Mouse (Mus musculus): ENCODE data around the gene Trpv2. TPM values are rescaled to one million over a fixed set of nuclear protein-coding genes. Genes with fewer than 3 reads are reported as not detected.

Trpv2 gene
- polyA plus RNA-seq, 1 experiment from 2014 or later: 4.2 TPM

- no peaks in the 10 kb centered on the region for H3K9me3 ChIP-seq (ENCODE audit: control insufficient read depth, low read length)
- peak overlapping the region; percentile 98 for H3K4me2 ChIP-seq (ENCODE audit: low read length)
- peaks cover 21% of the 10 kb centered on the region for H3K36me3 ChIP-seq (ENCODE audit: control insufficient read depth, insufficient read depth, low read length)
- peaks cover 2 to 24% of the 10 kb centered on the region in 2 experiments; a peak in 3 of 4 replicates for H3K4me1 ChIP-seq (ENCODE audit: control insufficient read depth in 2 of 2, insufficient read depth in 2 of 2, low read length in 2 of 2)
- H3K27me3 ChIP-seq (ENCODE audit: control insufficient read depth, insufficient read depth, low read length): no peaks in the 10 kb centered on the region
- H3K4me3 ChIP-seq (ENCODE audit: control insufficient read depth in 1 of 2, insufficient read depth in 1 of 2, low read depth in 1 of 2, low read length in 2 of 2): peak overlapping the region; percentile 45 to 56
- 27% methylated on average over 1 of the region's 1 CpGs for WGBS
- H3K27ac ChIP-seq (replicated peaks in 1 of 2; ENCODE audit: control insufficient read depth in 1 of 2, insufficient read depth in 1 of 2, low read depth in 2 of 2, low read length in 2 of 2): no peak overlapping the region
- peak overlapping the region; percentile 76 for H3K9ac ChIP-seq (ENCODE audit: low read length)
- no peak for ATAC-seq (ENCODE audit: insufficient number of reproducible peaks, insufficient read depth, low FRiP score, low read depth)
Measured at GRCm38 (mm10) chr11:62553186-62553585, 21.1 kb upstream of the Trpv2 start.

DNA sequence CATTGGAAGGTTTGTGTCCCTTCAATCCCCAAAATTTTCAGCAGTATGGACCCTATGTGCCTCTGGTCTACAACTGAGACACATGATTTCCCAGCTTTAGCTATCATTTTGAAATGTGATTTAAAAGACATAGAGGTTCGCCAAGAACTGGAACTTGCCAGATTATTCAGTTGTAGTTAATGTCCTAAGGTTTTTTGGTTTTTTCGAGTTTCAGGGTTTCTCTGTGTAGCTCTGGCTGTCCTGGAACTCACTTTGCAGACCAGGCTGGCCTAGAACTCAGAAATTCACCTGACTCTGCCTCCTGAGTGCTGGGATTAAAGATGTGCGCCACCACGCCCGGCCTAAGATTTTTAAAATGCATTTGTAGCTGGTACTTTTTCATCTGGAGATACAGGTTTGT is 20.7 kb upstream of the Trpv2 start:
- ATAC-seq (ENCODE audit: insufficient number of reproducible peaks, insufficient read depth, low FRiP score, low read depth): no peak
- Histone ChIP-seq H3K4me1 (ENCODE audit: control insufficient read depth in 2 of 2, insufficient read depth in 2 of 2, low read length in 2 of 2) (peaks cover 2 to 24% of the 10 kb centered on the region in 2 experiments; a peak in 3 of 4 replicates), H3K4me2 (ENCODE audit: low read length) (peak overlapping the region; percentile 98), H3K9me3 (ENCODE audit: control insufficient read depth, low read length) (no peaks in the 10 kb centered on the region), H3K9ac (ENCODE audit: low read length) (peak overlapping the region; percentile 76), H3K4me3 (ENCODE audit: control insufficient read depth in 1 of 2, insufficient read depth in 1 of 2, low read depth in 1 of 2, low read length in 2 of 2) (peak overlapping the region; percentile 27 to 56; a peak in 3 of 4 replicates), H3K36me3 (ENCODE audit: control insufficient read depth, insufficient read depth, low read length) (peaks cover 21% of the 10 kb centered on the region), H3K27ac (replicated peaks in 1 of 2; ENCODE audit: control insufficient read depth in 1 of 2, insufficient read depth in 1 of 2, low read depth in 2 of 2, low read length in 2 of 2) (no peak overlapping the region), H3K27me3 (ENCODE audit: control insufficient read depth, insufficient read depth, low read length) (no peaks in the 10 kb centered on the region)
- WGBS: 76% methylated on average over 5 of the region's 5 CpGs

DNA sequence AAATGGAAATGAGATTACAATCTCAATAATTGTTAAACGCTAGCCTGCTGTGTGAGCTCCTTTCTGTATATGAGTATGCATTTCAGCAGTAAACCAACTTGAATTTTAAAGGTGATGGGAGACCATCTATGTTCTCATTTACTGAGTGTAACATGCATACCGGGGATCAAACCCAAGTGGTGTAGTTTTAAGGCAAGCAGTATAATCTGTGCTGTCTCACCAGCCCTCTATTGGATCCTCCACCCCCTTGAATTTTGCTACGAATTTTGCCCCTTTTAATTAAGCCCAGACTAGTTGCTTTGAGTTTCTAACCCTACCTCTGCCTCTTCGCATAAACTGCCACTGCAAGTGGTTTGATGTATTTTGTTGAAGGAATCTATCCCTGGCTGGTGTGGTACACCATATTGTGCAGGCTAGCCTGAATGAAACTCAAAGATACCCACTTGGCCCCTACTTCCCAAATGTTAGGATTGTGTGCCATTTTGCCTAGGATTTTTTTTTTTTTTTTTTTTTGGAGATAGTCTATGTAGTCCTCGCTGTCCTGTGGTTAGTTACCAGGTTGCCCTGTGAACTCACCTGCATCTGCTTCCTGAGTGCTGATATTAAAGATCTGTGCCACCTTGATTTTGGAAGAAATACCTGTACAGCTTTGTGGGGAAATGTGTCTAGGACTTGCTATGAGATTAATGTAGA is 20.0 kb upstream of the Trpv2 start:
- Histone ChIP-seq H3K9ac (ENCODE audit: low read length) (peak overlapping the region; percentile 76), H3K9me3 (ENCODE audit: control insufficient read depth, low read length) (no peaks in the 10 kb centered on the region), H3K4me1 (ENCODE audit: control insufficient read depth in 2 of 2, insufficient read depth in 2 of 2, low read length in 2 of 2) (peaks cover 6 to 29% of the 10 kb centered on the region in 2 experiments), H3K27ac (replicated peaks in 1 of 2; ENCODE audit: control insufficient read depth in 1 of 2, insufficient read depth in 1 of 2, low read depth in 2 of 2, low read length in 2 of 2) (no peak overlapping the region), H3K4me2 (ENCODE audit: low read length) (peak overlapping the region; percentile 98), H3K4me3 (ENCODE audit: control insufficient read depth in 1 of 2, insufficient read depth in 1 of 2, low read depth in 1 of 2, low read length in 2 of 2) (peak overlapping the region; percentile 27 to 56; a peak in 3 of 4 replicates), H3K27me3 (ENCODE audit: control insufficient read depth, insufficient read depth, low read length) (no peaks in the 10 kb centered on the region), H3K36me3 (ENCODE audit: control insufficient read depth, insufficient read depth, low read length) (peaks cover 21% of the 10 kb centered on the region)
- WGBS: 76% methylated on average over 5 of the region's 5 CpGs
- no peak for ATAC-seq (ENCODE audit: insufficient number of reproducible peaks, insufficient read depth, low FRiP score, low read depth)

GRCm38 (mm10) chr11:62554934-62555517 is 19.3 kb upstream of the Trpv2 start:
- Histone ChIP-seq H3K9me3 (ENCODE audit: control insufficient read depth, low read length) (no peaks in the 10 kb centered on the region), H3K27ac (replicated peaks in 1 of 2; ENCODE audit: control insufficient read depth in 1 of 2, insufficient read depth in 1 of 2, low read depth in 2 of 2, low read length in 2 of 2) (no peak overlapping the region), H3K27me3 (ENCODE audit: control insufficient read depth, insufficient read depth, low read length) (no peaks in the 10 kb centered on the region), H3K4me2 (ENCODE audit: low read length) (peak overlapping the region; percentile 98), H3K36me3 (ENCODE audit: control insufficient read depth, insufficient read depth, low read length) (peaks cover 21% of the 10 kb centered on the region), H3K4me1 (ENCODE audit: control insufficient read depth in 2 of 2, insufficient read depth in 2 of 2, low read length in 2 of 2) (peaks cover 6 to 27% of the 10 kb centered on the region in 2 experiments), H3K4me3 (ENCODE audit: control insufficient read depth in 1 of 2, insufficient read depth in 1 of 2, low read depth in 1 of 2, low read length in 2 of 2) (peak overlapping the region in 1 of 2 experiments; percentile 56; a peak in 1 of 4 replicates), H3K9ac (ENCODE audit: low read length) (no peak overlapping the region)
- no peak for ATAC-seq (ENCODE audit: insufficient number of reproducible peaks, insufficient read depth, low FRiP score, low read depth)

DNA sequence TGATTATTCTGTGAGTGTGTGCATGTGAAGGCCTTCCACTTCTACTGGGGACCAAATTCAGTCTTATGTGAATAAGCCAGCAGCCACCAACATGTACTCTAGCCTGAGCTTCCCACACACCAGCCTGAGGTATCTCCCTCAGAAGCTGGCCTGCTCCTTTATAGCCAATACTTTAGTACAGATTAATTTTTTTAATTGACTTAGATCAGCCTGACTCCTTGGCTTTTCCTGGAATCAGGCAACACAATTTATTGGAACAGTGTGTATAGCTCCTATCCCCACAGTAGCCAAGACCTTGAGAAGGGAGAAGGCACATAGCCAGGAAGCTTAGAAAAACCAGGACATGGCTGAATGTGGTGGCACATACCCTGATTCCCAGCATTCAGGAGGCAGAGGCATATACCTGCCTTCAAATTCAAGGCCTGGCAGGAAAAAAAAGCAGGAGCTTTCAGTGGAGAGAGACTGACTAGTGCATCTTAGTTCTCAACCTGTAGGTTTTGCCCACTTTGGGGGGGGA is 18.3 kb upstream of the Trpv2 start:
- no peak overlapping the region for H3K9ac ChIP-seq (ENCODE audit: low read length)
- H3K36me3 ChIP-seq (ENCODE audit: control insufficient read depth, insufficient read depth, low read length): peaks cover 21% of the 10 kb centered on the region
- H3K4me1 ChIP-seq (ENCODE audit: control insufficient read depth in 2 of 2, insufficient read depth in 2 of 2, low read length in 2 of 2): peaks cover 6 to 27% of the 10 kb centered on the region in 2 experiments
- H3K4me2 ChIP-seq (ENCODE audit: low read length): peak overlapping the region; percentile 2; the same call in 1 of the 2 replicates
- no peaks in the 10 kb centered on the region for H3K27me3 ChIP-seq (ENCODE audit: control insufficient read depth, insufficient read depth, low read length)
- no peak overlapping the region for H3K27ac ChIP-seq (replicated peaks in 1 of 2; ENCODE audit: control insufficient read depth in 1 of 2, insufficient read depth in 1 of 2, low read depth in 2 of 2, low read length in 2 of 2)
- no peak overlapping the region for H3K4me3 ChIP-seq (ENCODE audit: control insufficient read depth in 1 of 2, insufficient read depth in 1 of 2, low read depth in 1 of 2, low read length in 2 of 2)
- no peak for ATAC-seq (ENCODE audit: insufficient number of reproducible peaks, insufficient read depth, low FRiP score, low read depth)
- H3K9me3 ChIP-seq (ENCODE audit: control insufficient read depth, low read length): no peaks in the 10 kb centered on the region

DNA sequence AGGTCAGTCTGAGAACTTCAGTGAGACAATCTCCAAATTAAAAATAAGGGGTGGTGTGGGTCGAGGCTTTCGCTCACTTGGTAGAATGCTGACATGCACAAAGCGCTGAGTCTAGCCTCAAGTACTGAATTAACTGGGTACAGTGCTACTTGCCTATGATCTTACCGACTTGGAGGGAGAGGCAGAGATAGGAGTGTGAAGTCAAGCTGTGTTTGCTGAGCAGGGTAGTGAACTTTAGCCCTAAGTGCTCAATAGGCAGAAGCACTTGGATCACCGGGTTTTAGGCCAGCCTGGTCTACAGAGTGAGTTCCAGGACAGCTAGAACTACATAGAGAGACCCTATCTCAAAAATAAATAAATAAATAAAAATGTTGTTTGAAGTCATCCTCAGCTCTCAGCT is 17.1 kb upstream of the Trpv2 start:
- Histone ChIP-seq H3K4me2 (ENCODE audit: low read length) (no peak overlapping the region), H3K9ac (ENCODE audit: low read length) (no peak overlapping the region), H3K27me3 (ENCODE audit: control insufficient read depth, insufficient read depth, low read length) (no peaks in the 10 kb centered on the region), H3K4me1 (ENCODE audit: control insufficient read depth in 2 of 2, insufficient read depth in 2 of 2, low read length in 2 of 2) (peaks cover 6 to 27% of the 10 kb centered on the region in 2 experiments), H3K36me3 (ENCODE audit: control insufficient read depth, insufficient read depth, low read length) (peaks cover 21% of the 10 kb centered on the region), H3K9me3 (ENCODE audit: control insufficient read depth, low read length) (no peaks in the 10 kb centered on the region), H3K4me3 (ENCODE audit: control insufficient read depth in 1 of 2, insufficient read depth in 1 of 2, low read depth in 1 of 2, low read length in 2 of 2) (no peak overlapping the region), H3K27ac (replicated peaks in 1 of 2; ENCODE audit: control insufficient read depth in 1 of 2, insufficient read depth in 1 of 2, low read depth in 2 of 2, low read length in 2 of 2) (no peak overlapping the region)
- no peak for ATAC-seq (ENCODE audit: insufficient number of reproducible peaks, insufficient read depth, low FRiP score, low read depth)
- WGBS: 57% methylated on average over 5 of the region's 5 CpGs

GRCm38 (mm10) chr11:62558152-62558551 is 16.1 kb upstream of the Trpv2 start:
- H3K9me3 ChIP-seq (ENCODE audit: control insufficient read depth, low read length): no peaks in the 10 kb centered on the region
- WGBS: 63% methylated on average over 2 of the region's 2 CpGs

More at GRCm38 (mm10) chr11:62558152-62558551, 16.1 kb upstream of the Trpv2 start:
- no peak for ATAC-seq (ENCODE audit: insufficient number of reproducible peaks, insufficient read depth, low FRiP score, low read depth)
- H3K9ac ChIP-seq (ENCODE audit: low read length): no peak overlapping the region
- H3K27ac ChIP-seq (replicated peaks in 1 of 2; ENCODE audit: control insufficient read depth in 1 of 2, insufficient read depth in 1 of 2, low read depth in 2 of 2, low read length in 2 of 2): no peak overlapping the region
- H3K27me3 ChIP-seq (ENCODE audit: control insufficient read depth, insufficient read depth, low read length): no peaks in the 10 kb centered on the region
- H3K4me3 ChIP-seq (ENCODE audit: control insufficient read depth in 1 of 2, insufficient read depth in 1 of 2, low read depth in 1 of 2, low read length in 2 of 2): no peak overlapping the region
- H3K4me2 ChIP-seq (ENCODE audit: low read length): no peak overlapping the region
- peaks cover 6 to 26% of the 10 kb centered on the region in 2 experiments for H3K4me1 ChIP-seq (ENCODE audit: control insufficient read depth in 2 of 2, insufficient read depth in 2 of 2, low read length in 2 of 2)
- H3K36me3 ChIP-seq (ENCODE audit: control insufficient read depth, insufficient read depth, low read length): peaks cover 17% of the 10 kb centered on the region

Data from heart, embryonic 14.5 days (tissue).